8 mouse cellular contexts compared by ENCODE assay signal in genomic region chr1:133953261-133953742, GRCm38 (mm10). TPM values are rescaled to one million over a fixed set of nuclear protein-coding genes. Genes with fewer than 3 reads are reported as not detected.
A peak's percentile ranks its signal among the peaks of the same experiment; 100 is the strongest.
DNase-seq lines count a peak whose midpoint lies in the region; ATAC-seq lines count a peak whose summit lies in the region.
"Had no signal": no experiment of that assay in that cellular context is flagged by ENCODE, and none has a peak within 500 bp of the region (broad histone marks: within the 10 kb centered on the region; RNA-seq: fewer than 3 reads in every experiment).

No protein-coding gene starts in this region.

- H3K9ac ChIP-seq in liver, embryonic 11.5 days (ENCODE audit: low read depth, low read length) = no peak overlapping the region

- intact Hi-C loops in left cerebral cortex, postnatal 25 days (cut with DNase I) = no loop called here

- no peaks in the 10 kb centered on the region for H3K36me3 ChIP-seq in liver, embryonic 11.5 days (ENCODE audit: control insufficient read depth, insufficient read depth, low read length)

- no peaks in the 10 kb centered on the region for H3K9me3 ChIP-seq in liver, embryonic 11.5 days (ENCODE audit: control insufficient read depth, low read length)

- peaks cover 40% of the 10 kb centered on the region for H3K4me1 ChIP-seq in liver, embryonic 11.5 days (replicated peaks; ENCODE audit: control insufficient read depth, insufficient read depth, low read length)

- no peak for ATAC-seq in liver, embryonic 11.5 days (replicated peaks; ENCODE audit: low FRiP score)

- H3K4me3 ChIP-seq in liver, embryonic 11.5 days (ENCODE audit: low read depth, low read length) = no peak overlapping the region

- no peak overlapping the region for H3K4me2 ChIP-seq in liver, embryonic 11.5 days

- no peaks in the 10 kb centered on the region for H3K27me3 ChIP-seq in liver, embryonic 11.5 days (replicated peaks; ENCODE audit: control insufficient read depth, insufficient read depth, low read length)

- 55% methylated on average over 9 of the region's 9 CpGs for WGBS in liver, embryonic 11.5 days

- peak overlapping the region; percentile 74; the same call in 1 of the 2 replicates for H3K27ac ChIP-seq in liver, embryonic 11.5 days (ENCODE audit: low read depth, low read length)

- peak; percentile 13 to 20 for DNase-seq in left cerebral cortex, postnatal 25 days (ENCODE audit: low spot score in 2 of 2)
- DNase-seq in left cerebral cortex, adult 11 months (ENCODE audit: low spot score) = no peak
- peak; percentile 49 to 54 for DNase-seq in adrenal gland, adult 18-20 months (ENCODE audit: low spot score in 2 of 2)
- peak; percentile 61 to 65 for DNase-seq in cerebellum, postnatal 10 days
- no peak for DNase-seq in liver, embryonic 11.5 days (ENCODE audit: low spot score)
- no peak for DNase-seq in testis, postnatal 10 days (ENCODE audit: low spot score)
- no peak for DNase-seq in retina, postnatal 1 day

RNA-seq across cellular contexts. Expression of gene Prelp, which starts 32.1 kb away (rescaled TPM):
- total RNA-seq in left cerebral cortex, postnatal 25 days (2021) = 1 to 10 TPM; 7.9 to 9.0 TPM
- 10 to 100 TPM; 43.0 to 91.5 TPM for total RNA-seq in adrenal gland, adult 18-20 months (2021)
- 0.11 and 0.23 TPM in 2 replicates for polyA plus RNA-seq in liver, embryonic 11.5 days (2014; fragmentation: Nextera tagmentation; extraction: Ambion mirVana)
- total RNA-seq: hematopoietic stem cell, adult 5-6 weeks had no signal

RNA-seq across cellular contexts. Expression of gene Optc, which starts 45.5 kb away (rescaled TPM):
- total RNA-seq in left cerebral cortex, postnatal 25 days (2021) = 1 to 10 TPM in 1 of 2 experiments, under 1 TPM in 1; 0.94 to 2.8 TPM
- 1 to 10 TPM; 1.0 to 1.4 TPM for total RNA-seq in adrenal gland, adult 18-20 months (2021)
- polyA plus RNA-seq in liver, embryonic 11.5 days (2014; fragmentation: Nextera tagmentation; extraction: Ambion mirVana) = 0.40 TPM in 1 of 2 replicates, not detected in the other
- total RNA-seq: hematopoietic stem cell, adult 5-6 weeks had no signal

Comparison
In these comparisons a context has a peak if more than half of its experiments do, and no peak if none do; other contexts are left out.
1. DNase-seq: peak in left cerebral cortex, postnatal 25 days (2 of 2), adrenal gland, adult 18-20 months (2 of 2) and cerebellum, postnatal 10 days (2 of 2); none in left cerebral cortex, adult 11 months (single experiment), liver, embryonic 11.5 days (single experiment), testis, postnatal 10 days (single experiment) and retina, postnatal 1 day (single experiment).
2. RNA of gene Prelp, which starts 32.1 kb away (total RNA-seq): 43.0 to 91.5 TPM in adrenal gland, adult 18-20 months; 7.9 to 9.0 TPM in left cerebral cortex, postnatal 25 days; every median in the first group is over 4 times any median in the second.